Mouse (Mus musculus) intestine, embryonic 14.5 days (tissue): ENCODE measurements around the gene Hoxa2. TPM values are rescaled to one million over a fixed set of nuclear protein-coding genes. Genes with fewer than 3 reads are reported as not detected.

Source experiments
- ATAC-seq: fragments of 200-750 bp; cut with Nextera tagmentation; replicated peaks from 2 replicates; pipeline ENCODE4 v1.8.0; 2017; ENCODE audit warnings: low read depth, moderate number of reproducible peaks, moderate TSS enrichment, moderate library complexity; ENCODE audit not compliant: low FRiP score, low TSS enrichment
- DNase-seq: peaks from one replicate; pipeline ENCODE4 v3.0.0-alpha.2; 2018; ENCODE audit warnings: low spot score
- H3K27ac ChIP-seq: fragments of 300-500 bp; sonication (generic); 2 replicates; pipeline ENCODE4 v1.5.1; 2014; ENCODE audit warnings: low read depth, mild to moderate bottlenecking, control low read depth
- H3K27me3 ChIP-seq: fragments of 300-500 bp; sonication (generic); replicated peaks from 2 replicates; pipeline ENCODE4 v1.6.1; 2014; ENCODE audit warnings: low read length, control low read depth; ENCODE audit not compliant: control insufficient read depth, insufficient read depth
- H3K36me3 ChIP-seq: fragments of 300-500 bp; sonication (generic); 2 replicates; pipeline ENCODE4 v1.6.1; 2014; ENCODE audit warnings: low read length, control low read depth; ENCODE audit not compliant: control insufficient read depth, insufficient read depth
- H3K4me1 ChIP-seq: fragments of 300-500 bp; sonication (generic); replicated peaks from 2 replicates; pipeline ENCODE4 v1.6.1; 2014; ENCODE audit warnings: low read length, control low read depth, mixed read lengths; ENCODE audit not compliant: control insufficient read depth, insufficient read depth
- H3K4me2 ChIP-seq: fragments of 300-500 bp; sonication (generic); 2 replicates; pipeline ENCODE4 v1.6.1; 2014; ENCODE audit warnings: low read length
- H3K4me3 ChIP-seq: fragments of 300-500 bp; sonication (generic); 2 replicates; pipeline ENCODE4 v1.5.1; 2014; ENCODE audit warnings: low read depth, low read length, control low read depth, mixed read lengths
- H3K9ac ChIP-seq: fragments of 300-500 bp; sonication (generic); 2 replicates; pipeline ENCODE4 v1.6.1; 2014; ENCODE audit warnings: mild to moderate bottlenecking, low read length
- H3K9me3 ChIP-seq: fragments of 300-500 bp; sonication (generic); 2 replicates; pipeline ENCODE4 v1.6.1; 2016; ENCODE audit warnings: low read length, control low read depth; ENCODE audit not compliant: control insufficient read depth
- WGBS: fragments of 180-500 bp; shearing (Covaris S2); extraction: QIAGEN DNeasy Blood & Tissue Kit; methylation state at CpG from one replicate; pipeline ENCODE4 v1.1.7; 2014; 5-methylcytosine and 5-hydroxymethylcytosine counted together
- polyA plus RNA-seq: library from polyadenylated mRNA; unstranded; fragments of >200 nt; fragmentation: Nextera tagmentation; extraction: Ambion mirVana; gene quantifications from 2 replicates; pipeline ENCODE4 v1.2.1, GENCODE M21; 2014

Gene Hoxa2
- polyA plus RNA-seq, 1 experiment from 2014 or later, result 10.8 TPM

DNA sequence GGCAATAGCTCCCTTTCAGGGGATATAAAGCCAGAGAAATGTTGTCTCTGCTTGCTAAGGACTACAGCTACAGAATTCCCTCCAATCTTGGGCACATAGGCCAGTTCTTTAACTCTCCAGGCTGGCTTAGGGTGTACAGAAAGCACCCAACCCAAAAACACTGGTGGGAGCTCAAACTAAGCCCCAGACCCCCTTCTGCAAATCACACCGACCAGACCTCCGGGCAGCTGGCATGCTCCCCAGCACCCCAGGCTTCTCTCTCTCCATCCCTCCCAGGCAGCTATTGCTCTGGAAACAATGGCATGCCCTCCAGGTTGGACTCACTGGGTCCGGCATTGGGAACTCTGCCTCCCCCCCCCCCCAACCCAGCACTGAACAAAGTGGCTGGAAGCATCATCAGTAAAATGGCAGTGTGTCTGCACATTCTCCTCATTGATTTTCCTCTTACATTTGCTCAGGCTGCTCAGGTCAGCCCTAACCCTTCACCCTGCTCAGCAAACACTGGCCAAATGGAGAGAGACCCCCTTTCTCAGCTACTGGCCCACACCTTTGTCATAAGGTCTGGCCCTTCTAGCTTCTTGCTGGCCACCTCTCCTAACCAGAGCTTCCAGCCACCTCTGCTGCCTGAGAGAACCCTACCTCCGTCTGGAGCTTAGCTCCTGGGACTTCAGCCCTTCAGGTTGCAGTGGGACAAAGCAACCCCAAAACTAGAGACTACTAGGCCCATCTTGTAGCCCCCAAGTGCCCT, 14.5 kb upstream of the Hoxa2 start:
- Histone ChIP-seq H3K27ac (peak overlapping the region; percentile 97), H3K4me1 (peaks cover 33% of the 10 kb centered on the region), H3K9ac (peak overlapping the region; percentile 85), H3K4me3 (peak overlapping the region; percentile 61), H3K36me3 (0 out of 2 replicates have a peak, but pooled peaks cover 9% of the 10 kb centered on the region), H3K27me3 (no peaks in the 10 kb centered on the region), H3K4me2 (peak overlapping the region; percentile 70), H3K9me3 (no peaks in the 10 kb centered on the region)
- DNase-seq (peak; percentile 75), ATAC-seq (no peak)
- 15% methylated on average over 4 of the region's 4 CpGs for WGBS

GRCm38 (mm10) chr6:52177806-52178205, 13.2 kb upstream of the Hoxa2 start:
- Histone ChIP-seq H3K4me2 (peak overlapping the region; percentile 70), H3K4me3 (peak overlapping the region; percentile 61), H3K27me3 (no peaks in the 10 kb centered on the region), H3K9me3 (no peaks in the 10 kb centered on the region), H3K36me3 (0 out of 2 replicates have a peak, but pooled peaks cover 9% of the 10 kb centered on the region), H3K4me1 (peaks cover 23% of the 10 kb centered on the region), H3K9ac (peak overlapping the region; percentile 85), H3K27ac (peak overlapping the region; percentile 97)
- ATAC-seq (no peak), DNase-seq (peak; percentile 79)
- 14% methylated on average over 9 of the region's 9 CpGs for WGBS

DNA sequence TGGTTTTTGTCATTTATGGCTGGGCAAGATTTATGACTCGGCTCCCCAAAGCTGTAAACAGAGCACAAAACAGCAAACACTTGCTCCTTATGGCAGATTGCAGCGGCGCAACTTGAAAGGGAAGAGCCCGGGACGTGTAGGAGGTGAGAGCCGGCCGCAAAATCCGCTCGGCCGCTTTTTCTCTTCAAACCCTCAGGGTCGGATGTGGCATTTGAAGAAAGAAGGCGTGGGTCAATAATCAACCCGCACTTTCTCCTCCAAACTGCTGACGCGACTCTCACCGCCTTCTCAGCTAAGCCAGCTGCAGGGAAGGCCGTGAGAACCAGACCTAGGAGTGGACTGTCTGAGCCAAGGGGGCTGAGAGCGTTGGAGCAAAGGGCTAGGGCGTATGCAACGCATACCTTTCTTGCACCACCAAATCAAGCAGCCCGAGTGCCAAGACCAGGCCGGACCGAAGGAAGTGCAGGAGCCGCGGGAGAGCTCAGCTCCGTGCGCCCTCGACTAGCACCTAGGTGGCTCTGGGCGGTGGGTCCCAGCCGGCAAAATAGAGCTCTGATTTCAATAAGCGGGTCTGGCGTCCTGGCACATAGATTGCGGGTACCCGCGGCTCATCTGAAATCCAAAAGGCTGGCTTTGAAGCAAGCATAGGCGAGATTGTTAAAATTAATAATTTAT, 12.6 kb upstream of the Hoxa2 start, which contains the start of gene 5730596B20Rik:
5730596B20Rik (plus strand) TSS at position 438 of the 675 bp plus-strand sequence.
- H3K4me1 ChIP-seq, result peaks cover 26% of the 10 kb centered on the region
- H3K36me3 ChIP-seq, result 0 out of 2 replicates have a peak, but pooled peaks cover 9% of the 10 kb centered on the region
- ATAC-seq (no peak), DNase-seq (peak; percentile 84)
- no peaks in the 10 kb centered on the region for H3K9me3 ChIP-seq
- H3K27ac ChIP-seq, result peak within 1 kb of the TSS; percentile 97
- WGBS, result 1% methylated on average over 36 of the region's 36 CpGs
- peak within 1 kb of the TSS; percentile 70 for H3K4me2 ChIP-seq
- H3K4me3 ChIP-seq, result peak within 1 kb of the TSS; percentile 61
- no peaks in the 10 kb centered on the region for H3K27me3 ChIP-seq
- peak within 1 kb of the TSS; percentile 85 for H3K9ac ChIP-seq

GRCm38 (mm10) chr6:52176391-52176790, 11.8 kb upstream of the Hoxa2 start:
- WGBS, result 2% methylated on average over 6 of the region's 6 CpGs

GRCm38 (mm10) chr6:52175864-52176263, 11.2 kb upstream of the Hoxa2 start:
- under 1% methylated on average over 26 of the region's 35 CpGs for WGBS
- peak overlapping the region; percentile 70 for H3K4me2 ChIP-seq
- no peaks in the 10 kb centered on the region for H3K9me3 ChIP-seq
- H3K9ac ChIP-seq, result peak overlapping the region; percentile 85
- H3K4me1 ChIP-seq, result peaks cover 26% of the 10 kb centered on the region
- peak overlapping the region; percentile 97 for H3K27ac ChIP-seq
- no peaks in the 10 kb centered on the region for H3K27me3 ChIP-seq
- H3K36me3 ChIP-seq, result 0 out of 2 replicates have a peak, but pooled peaks cover 4% of the 10 kb centered on the region
- ATAC-seq, result peak; percentile 48
- peak overlapping the region; percentile 61 for H3K4me3 ChIP-seq
- peak; percentile 84 for DNase-seq

More at GRCm38 (mm10) chr6:52176391-52176790, 11.8 kb upstream of the Hoxa2 start:
- H3K27ac ChIP-seq, result peak overlapping the region; percentile 97
- H3K4me3 ChIP-seq, result peak overlapping the region; percentile 61
- peak overlapping the region; percentile 85 for H3K9ac ChIP-seq
- ATAC-seq (no peak), DNase-seq (peak; percentile 71)
- H3K36me3 ChIP-seq, result 0 out of 2 replicates have a peak, but pooled peaks cover 4% of the 10 kb centered on the region
- H3K4me1 ChIP-seq, result peaks cover 27% of the 10 kb centered on the region
- H3K4me2 ChIP-seq, result peak overlapping the region; percentile 70
- no peaks in the 10 kb centered on the region for H3K9me3 ChIP-seq
- no peaks in the 10 kb centered on the region for H3K27me3 ChIP-seq

DNA sequence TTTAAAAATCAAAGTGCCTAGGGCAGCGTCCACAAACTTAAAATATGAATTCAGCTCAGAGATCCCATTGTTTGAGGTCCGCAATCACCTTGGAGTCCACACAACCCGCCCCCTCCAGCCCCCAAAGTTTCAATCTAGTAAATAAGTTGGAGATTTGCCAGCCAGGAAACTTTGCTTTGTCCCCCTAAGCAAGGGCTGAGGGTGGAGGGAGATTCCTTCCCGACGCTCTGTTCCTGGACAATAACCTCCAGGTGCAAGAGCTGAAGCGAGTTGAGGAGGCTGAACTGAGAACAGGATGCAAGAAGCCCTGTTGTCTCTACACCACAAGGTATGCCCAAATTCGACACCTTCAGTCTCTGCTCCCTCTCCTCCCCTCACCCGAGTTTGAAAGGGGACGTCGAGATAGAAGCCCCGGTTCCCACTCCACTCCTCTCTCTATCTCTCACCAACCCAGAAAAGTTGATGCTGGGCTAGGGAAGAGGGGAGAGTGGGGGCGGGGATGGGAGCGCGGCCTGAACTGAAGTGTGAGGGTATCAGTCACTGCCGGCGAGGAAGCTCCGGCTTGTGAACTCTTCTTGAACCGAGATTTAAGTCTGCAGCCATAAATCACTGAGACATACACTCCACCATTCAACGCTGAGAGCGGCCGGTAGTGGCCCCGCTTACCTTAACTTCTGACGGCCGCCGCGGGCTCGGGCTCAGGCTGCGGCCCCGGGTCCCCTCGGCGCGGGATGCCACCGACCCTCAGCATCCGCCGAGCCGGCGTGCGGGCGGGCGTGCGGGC, 10.5 kb upstream of the Hoxa2 start:
- Histone ChIP-seq H3K36me3 (0 out of 2 replicates have a peak, but pooled peaks cover 4% of the 10 kb centered on the region), H3K4me1 (peaks cover 26% of the 10 kb centered on the region), H3K4me3 (peak overlapping the region; percentile 61), H3K27ac (peak overlapping the region; percentile 97), H3K9ac (peak overlapping the region; percentile 85), H3K9me3 (no peaks in the 10 kb centered on the region), H3K27me3 (no peaks in the 10 kb centered on the region), H3K4me2 (peak overlapping the region; percentile 70)
- DNase-seq (peak; percentile 90), ATAC-seq (peak; percentile 77)
- 2% methylated on average over 40 of the region's 41 CpGs for WGBS

GRCm38 (mm10) chr6:52173648-52174047, 9.0 kb upstream of the Hoxa2 start:
- Histone ChIP-seq H3K4me2 (peak overlapping the region; percentile 70), H3K9me3 (no peaks in the 10 kb centered on the region), H3K9ac (peak overlapping the region; percentile 85), H3K4me3 (peak overlapping the region; percentile 61), H3K36me3 (no peaks in the 10 kb centered on the region), H3K27me3 (no peaks in the 10 kb centered on the region), H3K4me1 (peaks cover 29% of the 10 kb centered on the region), H3K27ac (peak overlapping the region; percentile 88)
- DNase-seq, result peak; percentile 62
- no peak for ATAC-seq
- 3% methylated on average over 4 of the region's 4 CpGs for WGBS

DNA sequence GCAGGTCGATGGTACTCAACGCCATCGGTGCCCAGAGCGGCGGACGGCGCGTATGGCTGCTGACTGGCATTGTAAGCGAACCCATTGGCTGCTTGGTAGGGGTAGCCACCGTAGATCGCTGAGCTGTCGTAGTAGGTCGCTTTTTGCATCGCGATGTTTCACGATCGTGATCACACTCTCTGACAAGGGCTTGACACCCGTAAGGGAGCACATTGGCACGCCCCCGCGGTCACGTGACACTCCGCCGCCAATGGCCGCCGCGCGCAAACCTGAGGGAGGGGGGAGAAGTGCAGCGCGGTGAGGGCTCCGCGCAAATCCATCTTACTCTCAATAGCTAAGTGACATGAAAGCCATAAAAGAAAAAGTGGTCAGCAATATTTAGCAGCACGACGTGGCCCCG, 7.9 kb upstream of the Hoxa2 start:
- Histone ChIP-seq H3K27me3 (0 out of 2 replicates have a peak, but pooled peaks cover 6% of the 10 kb centered on the region), H3K27ac (peak overlapping the region; percentile 88), H3K36me3 (no peaks in the 10 kb centered on the region), H3K4me1 (peaks cover 38% of the 10 kb centered on the region), H3K4me3 (peak overlapping the region; percentile 61), H3K4me2 (peak overlapping the region; percentile 70), H3K9ac (peak overlapping the region; percentile 85), H3K9me3 (no peaks in the 10 kb centered on the region)
- ATAC-seq (peak; percentile 64), DNase-seq (peak; percentile 96)
- WGBS, result 2% methylated on average over 35 of the region's 35 CpGs
